Mouse (Mus musculus) bone marrow, adult 2 months (tissue): ENCODE measurements around the gene Gm12216. TPM values are rescaled to one million over a fixed set of nuclear protein-coding genes. Genes with fewer than 3 reads are reported as not detected.

ENCODE experiments used
- H3K27ac ChIP-seq: fragments of 200-500 bp; 2 replicates; pipeline ENCODE4 v1.5.1; 2012; ENCODE audit warnings: low read depth, mild to moderate bottlenecking, control low read depth, inconsistent platforms, low read length; ENCODE audit not compliant: control insufficient read depth, poor library complexity, insufficient read depth
- H3K4me1 ChIP-seq: fragments of 200-500 bp; 2 replicates; pipeline ENCODE4 v1.6.1; 2011; ENCODE audit warnings: low read length; ENCODE audit not compliant: control insufficient read depth, insufficient read depth
- H3K4me3 ChIP-seq: fragments of 200-500 bp; replicated peaks from 2 replicates; pipeline ENCODE3; 2011; ENCODE audit warnings: mild to moderate bottlenecking, low read depth, low read length, control low read depth; ENCODE audit not compliant: control insufficient read depth
- CTCF ChIP-seq: fragments of 200-500 bp; IDR thresholded peaks from 2 replicates; pipeline ENCODE4 v1.5.1; 2011; ENCODE audit warnings: low read length, control low read depth; ENCODE audit not compliant: control insufficient read depth, insufficient read depth
- POLR2A ChIP-seq: fragments of 200-500 bp; IDR thresholded peaks from 2 replicates; pipeline ENCODE4 v1.6.1; 2011; ENCODE audit warnings: low read depth, mild to moderate bottlenecking, control low read depth, low read length, borderline replicate concordance; ENCODE audit not compliant: control insufficient read depth
- WGBS: fragments of 180-500 bp; shearing (Covaris S2); methylation state at CpG from one replicate; pipeline ENCODE4 v1.1.7; 2018; 5-methylcytosine and 5-hydroxymethylcytosine counted together
- polyA plus RNA-seq: library from polyadenylated mRNA; stranded (reverse); fragments of >200 nt; gene quantifications from 2 replicates; pipeline ENCODE4 v1.2.4, GENCODE M21; 2011; ENCODE audit warnings: low replicate concordance; ENCODE audit not compliant: missing spikeins, insufficient read depth, insufficient read length

The Gm12216 gene
- polyA plus RNA-seq, 1 experiment, result 7.8 TPM

DNA sequence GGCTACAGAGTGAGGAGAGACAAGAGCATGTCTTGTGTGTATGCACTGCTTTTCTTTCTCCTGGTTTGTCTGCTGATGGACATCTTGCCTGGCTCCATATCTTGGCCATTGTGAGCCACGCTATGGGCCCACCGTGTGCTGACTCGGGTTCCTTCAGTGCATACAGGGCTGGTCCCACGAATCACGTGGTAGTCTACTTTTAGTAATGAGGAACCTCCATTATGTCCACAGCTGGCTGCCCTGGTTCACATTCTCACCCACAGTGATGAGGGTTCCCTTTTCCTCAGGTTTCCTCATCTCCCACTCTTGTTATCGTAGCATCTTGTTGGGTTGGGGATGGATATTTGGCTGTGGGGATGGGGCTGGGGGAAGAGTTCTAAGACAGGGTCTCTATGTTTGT, 110.4 kb downstream of the Gm12216 start:
- Histone ChIP-seq H3K4me1 (peaks cover 2% of the 10 kb centered on the region), H3K27ac (no peak overlapping the region), H3K4me3 (no peak overlapping the region)
- 20% methylated on average over 6 of the region's 6 CpGs for WGBS
- TF ChIP-seq CTCF, result no peak
- no peak for TF ChIP-seq POLR2A

DNA sequence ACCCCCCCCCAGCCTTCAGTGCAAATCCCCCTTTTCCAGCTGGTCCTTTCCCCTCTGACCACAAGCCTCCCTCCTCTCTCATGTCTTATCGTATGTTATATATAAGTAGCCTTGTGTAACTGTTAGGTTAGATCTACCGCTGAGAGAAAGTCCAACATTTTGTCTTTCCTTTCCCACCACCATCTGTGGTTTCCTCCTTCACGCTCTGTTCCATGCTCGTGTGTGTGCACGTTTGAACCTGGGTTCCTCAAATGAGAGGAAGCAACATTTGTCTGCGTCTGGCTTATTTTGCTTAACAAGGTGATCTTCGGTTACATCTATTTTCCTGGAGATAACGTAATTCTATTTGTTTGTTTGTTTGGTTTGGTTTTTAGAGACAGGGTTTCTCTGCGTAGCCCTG, 111.1 kb downstream of the Gm12216 start:
- WGBS, result 12% methylated on average over 9 of the region's 9 CpGs

DNA sequence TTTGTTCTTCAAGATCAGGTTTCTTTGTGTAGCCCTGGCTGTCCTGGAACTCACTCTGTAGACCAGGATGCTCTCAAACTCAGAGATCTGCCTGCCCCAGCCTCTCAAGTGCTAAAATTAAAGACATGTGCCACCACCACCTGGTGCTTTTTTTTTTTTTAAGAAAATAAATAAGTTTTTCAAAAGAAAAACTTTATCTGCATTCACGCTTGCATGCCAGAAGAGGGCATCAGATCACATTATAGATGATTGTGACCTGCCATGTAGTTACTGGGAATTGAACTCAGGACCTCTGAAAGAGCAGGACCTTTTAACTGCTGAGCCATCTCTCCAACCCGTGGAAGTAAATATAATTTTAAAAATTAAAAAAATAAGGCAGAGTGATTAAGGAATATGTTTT, 113.8 kb downstream of the Gm12216 start:
- Histone ChIP-seq H3K27ac (no peak overlapping the region), H3K4me1 (peaks cover 2% of the 10 kb centered on the region), H3K4me3 (no peak overlapping the region)
- TF ChIP-seq POLR2A (no peak), CTCF (no peak)
- 77% methylated on average over 2 of the region's 2 CpGs for WGBS

More for the DNA sequence above, 111.1 kb downstream of the Gm12216 start:
- Histone ChIP-seq H3K4me3 (no peak overlapping the region), H3K4me1 (peaks cover 2% of the 10 kb centered on the region), H3K27ac (no peak overlapping the region)
- TF ChIP-seq CTCF (no peak), POLR2A (no peak)

DNA sequence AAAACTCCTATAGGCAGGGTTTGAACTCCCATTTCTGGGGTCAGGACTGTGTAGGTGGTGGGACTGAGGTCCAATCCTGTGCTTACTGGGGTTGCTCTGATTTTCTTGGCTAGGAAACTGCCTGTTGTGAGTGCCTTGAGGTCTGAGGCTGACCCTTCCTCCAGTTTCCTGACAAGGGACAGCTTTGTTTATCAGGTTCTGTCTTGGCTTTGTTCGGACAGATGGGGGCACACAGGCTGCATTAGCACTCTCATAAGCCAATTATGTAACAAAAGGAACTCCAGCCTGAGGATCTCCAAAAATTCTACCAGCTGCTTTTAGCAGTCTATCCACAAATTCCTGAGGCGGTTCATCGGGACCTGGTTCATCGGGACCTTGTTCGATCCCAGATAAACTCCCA, 116.7 kb downstream of the Gm12216 start:
- TF ChIP-seq CTCF, result no peak
- no peak for TF ChIP-seq POLR2A
- no peak overlapping the region for H3K4me3 ChIP-seq
- no peak overlapping the region for H3K27ac ChIP-seq
- no peaks in the 10 kb centered on the region for H3K4me1 ChIP-seq
- WGBS, result 73% methylated on average over 5 of the region's 5 CpGs

DNA sequence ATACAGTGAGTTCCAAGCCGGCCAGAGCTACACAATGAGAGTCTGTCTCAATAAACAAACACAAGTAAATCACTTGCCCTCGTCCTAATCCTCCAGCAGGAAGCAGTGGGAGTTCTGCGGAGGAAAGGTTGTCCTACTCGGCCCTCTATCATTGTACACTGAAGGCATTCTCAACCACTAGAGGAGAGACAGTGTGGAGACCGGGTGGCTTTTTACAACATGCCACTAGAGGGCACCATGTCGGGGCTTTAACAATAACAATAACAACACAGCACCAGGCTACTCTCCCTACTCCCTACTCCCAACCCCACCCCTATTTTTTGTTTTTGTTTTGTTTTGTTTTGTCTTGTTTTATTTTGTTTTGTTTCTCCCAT, 121.5 kb downstream of the Gm12216 start:
- H3K4me3 ChIP-seq, result no peak overlapping the region
- no peak overlapping the region for H3K27ac ChIP-seq
- H3K4me1 ChIP-seq, result no peaks in the 10 kb centered on the region; the same call in 1 of the 2 replicates
- no peak for TF ChIP-seq POLR2A
- TF ChIP-seq CTCF, result peak; percentile 48
- WGBS, result 27% methylated on average over 6 of the region's 6 CpGs

DNA sequence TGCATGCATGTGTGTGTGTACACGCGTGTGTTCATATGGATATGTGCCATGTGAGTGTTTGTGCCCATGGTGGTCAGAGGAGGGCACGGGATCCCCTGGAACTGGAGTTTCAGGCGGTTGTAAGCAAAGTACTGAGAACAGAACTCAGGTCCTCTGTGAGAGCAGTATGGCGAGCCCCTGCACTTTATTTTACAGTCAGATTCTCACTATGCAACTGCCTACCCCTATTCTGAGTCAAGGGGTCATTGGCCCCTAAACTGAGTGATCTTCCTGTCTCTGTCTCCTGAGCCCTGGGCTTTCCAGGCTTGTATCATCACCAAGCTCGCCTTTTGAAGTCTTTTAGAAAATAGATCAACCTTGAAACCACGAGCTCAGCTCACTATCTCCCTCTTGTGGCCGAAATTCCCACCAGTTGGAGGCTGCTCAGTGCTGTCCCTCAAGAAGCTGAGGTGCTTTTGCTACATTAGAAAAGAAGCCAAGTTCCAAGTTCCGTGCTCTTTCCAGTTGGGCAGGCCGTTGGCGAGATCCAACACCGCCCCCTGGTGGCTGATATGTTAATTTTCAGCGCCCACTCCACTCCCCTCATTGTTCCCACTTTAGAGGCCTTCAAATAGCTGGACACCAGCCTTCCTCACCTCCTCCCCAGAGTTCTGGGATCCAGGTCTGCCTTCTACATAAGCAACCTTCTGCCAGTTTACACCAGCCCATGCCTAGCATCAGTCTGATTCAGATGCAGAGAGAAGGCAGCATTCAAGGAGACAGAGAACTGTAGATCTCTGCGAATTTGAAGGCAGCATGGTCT, 122.1 kb downstream of the Gm12216 start:
- no peak overlapping the region for H3K27ac ChIP-seq
- no peaks in the 10 kb centered on the region; the same call in 1 of the 2 replicates for H3K4me1 ChIP-seq
- TF ChIP-seq POLR2A, result no peak
- peak; percentile 69 for TF ChIP-seq CTCF
- H3K4me3 ChIP-seq, result no peak overlapping the region
- WGBS, result 41% methylated on average over 14 of the region's 14 CpGs

DNA sequence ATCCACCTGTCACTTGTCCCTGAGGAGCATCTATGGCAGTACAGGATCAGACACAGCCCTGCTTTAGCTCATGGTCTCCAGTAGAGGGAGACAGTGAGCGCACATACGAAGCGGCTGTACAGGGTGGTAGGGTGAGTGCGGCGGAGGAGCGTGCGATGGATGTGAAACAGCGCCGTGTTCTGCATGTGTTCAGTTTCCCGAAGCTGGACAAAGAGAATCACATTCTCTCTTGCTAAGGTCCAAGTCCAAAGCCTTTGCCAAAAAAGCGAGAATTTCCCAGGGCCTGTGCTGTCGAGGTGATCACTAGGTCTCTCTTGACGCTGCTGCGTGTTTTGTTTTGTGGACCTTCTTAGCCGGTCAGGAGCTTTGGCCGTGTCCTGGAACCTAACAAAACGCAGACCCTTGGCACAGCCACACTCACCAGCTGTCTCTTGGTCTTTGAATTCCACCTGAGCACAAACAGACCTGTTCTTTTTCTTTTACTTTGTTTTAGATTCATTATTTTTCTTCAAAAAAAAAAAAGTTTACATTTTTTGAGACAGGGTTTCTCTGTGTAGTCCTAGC, 123.3 kb downstream of the Gm12216 start:
- no peak overlapping the region for H3K4me3 ChIP-seq

DNA sequence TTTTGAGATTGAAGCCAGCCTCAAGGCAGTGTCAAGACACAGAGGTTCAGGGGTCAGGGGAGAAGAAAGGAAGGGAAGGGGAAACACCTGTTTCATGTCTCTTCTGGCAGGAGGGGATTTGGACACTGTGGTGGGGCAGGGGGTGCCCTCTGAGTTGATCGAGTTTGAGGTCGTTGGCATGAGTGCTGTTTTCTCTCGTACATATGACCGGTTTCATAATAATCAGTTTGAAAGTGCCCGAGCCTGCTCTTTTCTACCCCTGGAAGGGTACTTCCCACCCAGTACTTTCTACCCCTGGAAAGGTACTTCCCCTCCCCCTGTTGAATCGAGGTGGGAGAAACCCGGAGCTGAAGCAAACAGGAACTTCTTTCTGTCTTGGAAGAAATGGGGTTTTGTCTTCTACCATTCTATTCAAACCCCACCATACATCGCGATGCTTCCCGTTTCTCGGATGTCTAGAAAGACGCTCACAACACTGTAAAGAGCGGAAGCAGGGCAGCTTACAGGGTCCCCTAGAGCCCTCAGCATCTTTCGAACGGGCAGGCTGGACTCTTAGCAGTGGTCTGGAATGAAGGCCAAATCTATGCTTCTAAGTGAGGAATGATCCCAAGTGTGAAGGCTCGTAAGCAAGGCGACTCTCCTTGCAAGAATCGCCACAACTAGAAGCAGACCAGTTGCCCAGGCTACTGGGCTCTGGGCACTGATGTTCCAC, 123.9 kb downstream of the Gm12216 start:
- Histone ChIP-seq H3K4me3 (no peak overlapping the region), H3K4me1 (no peaks in the 10 kb centered on the region; the same call in 1 of the 2 replicates), H3K27ac (no peak overlapping the region)
- 42% methylated on average over 18 of the region's 18 CpGs for WGBS
- TF ChIP-seq POLR2A, result no peak
- TF ChIP-seq CTCF, result no peak

More for the DNA sequence above, 123.3 kb downstream of the Gm12216 start:
- 21% methylated on average over 17 of the region's 17 CpGs for WGBS
- no peaks in the 10 kb centered on the region; the same call in 1 of the 2 replicates for H3K4me1 ChIP-seq
- TF ChIP-seq POLR2A, result no peak
- peak; percentile 98 for TF ChIP-seq CTCF
- no peak overlapping the region for H3K27ac ChIP-seq
